Comparison of ENCODE assay signal across 25 mouse cellular contexts in the genomic region with DNA sequence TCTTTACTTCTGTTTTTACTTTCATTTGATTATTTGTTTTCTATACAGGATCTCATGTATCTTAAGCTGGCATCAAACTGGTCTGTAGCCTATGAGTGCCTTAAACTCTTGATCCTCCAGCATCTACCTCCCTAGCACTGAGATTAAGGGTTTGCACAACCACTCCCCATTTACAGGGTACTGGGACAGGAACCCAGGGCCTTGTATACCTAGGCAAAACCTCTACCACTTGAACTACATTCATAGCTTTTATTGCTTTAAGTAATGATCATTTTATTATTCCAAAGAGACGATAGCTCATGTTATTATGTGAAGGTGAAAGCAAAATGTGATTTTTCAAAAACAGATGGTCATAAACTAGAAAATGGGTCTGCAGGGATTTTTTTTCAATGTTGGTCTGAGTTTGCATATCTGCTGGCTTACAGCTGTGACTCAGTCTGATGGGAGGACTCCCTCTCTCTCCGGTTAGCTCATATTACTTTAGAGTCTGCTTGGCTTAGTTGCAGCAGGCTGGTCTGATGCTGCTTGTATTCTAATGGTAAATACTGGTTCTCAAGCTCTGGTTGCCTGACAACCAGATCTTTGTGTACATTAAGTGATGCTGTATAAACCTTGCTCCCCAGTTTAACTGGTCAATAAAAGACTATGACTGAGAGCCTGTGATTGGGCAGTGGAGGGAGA.
DNase-seq lines count a peak whose midpoint lies in the region; ATAC-seq and TF ChIP-seq lines count a peak whose summit lies in the region.
"Had no signal": no experiment of that assay in that cellular context is flagged by ENCODE, and none has a peak within 500 bp of the region (broad histone marks: within the 10 kb centered on the region; RNA-seq: fewer than 3 reads in every experiment).

No protein-coding gene starts in this region.

- TF ChIP-seq POLR2A in limb, embryonic 14.5 days (IDR thresholded peaks at IDR 0.05; ENCODE audit: borderline replicate concordance, extremely low read depth, insufficient read depth, insufficient read length) = no peak

- no peaks in the 10 kb centered on the region for H3K4me1 ChIP-seq in limb, embryonic 14.5 days (ENCODE audit: control insufficient read depth, insufficient read depth, low read length)
- H3K4me1 ChIP-seq: embryonic facial prominence, embryonic 12.5 days; embryonic facial prominence, embryonic 15.5 days; hindbrain, embryonic 12.5 days; hindbrain, embryonic 15.5 days had no signal

- WGBS in limb, embryonic 14.5 days = 25% methylated on average over 2 of the region's 2 CpGs

- H3K27ac ChIP-seq in left cerebral cortex, adult 2 months = peak overlapping the region; percentile 12
- H3K27ac ChIP-seq in limb, embryonic 14.5 days (replicated peaks; ENCODE audit: low read depth, low read length) = no peak overlapping the region
- H3K27ac ChIP-seq: embryonic facial prominence, embryonic 12.5 days; embryonic facial prominence, embryonic 15.5 days; gastrocnemius, adult 2 months; hindbrain, embryonic 12.5 days; hindbrain, embryonic 15.5 days had no signal

- H3K27me3 ChIP-seq in limb, embryonic 14.5 days (ENCODE audit: control insufficient read depth, insufficient read depth, low read length) = no peaks in the 10 kb centered on the region
- H3K27me3 ChIP-seq: CH12.LX; embryonic facial prominence, embryonic 12.5 days; embryonic facial prominence, embryonic 15.5 days; hindbrain, embryonic 12.5 days; hindbrain, embryonic 15.5 days; Patski had no signal

- H3K4me2 ChIP-seq in limb, embryonic 14.5 days (replicated peaks; ENCODE audit: low read depth, low read length, severe bottlenecking) = no peak overlapping the region
- H3K4me2 ChIP-seq: embryonic facial prominence, embryonic 12.5 days; embryonic facial prominence, embryonic 15.5 days; heart, embryonic 11.5 days; hindbrain, embryonic 12.5 days; hindbrain, embryonic 15.5 days had no signal

- no peaks in the 10 kb centered on the region for H3K9me3 ChIP-seq in limb, embryonic 14.5 days (ENCODE audit: control insufficient read depth, low read length)
- H3K9me3 ChIP-seq: embryonic facial prominence, embryonic 12.5 days; embryonic facial prominence, embryonic 15.5 days; hindbrain, embryonic 15.5 days had no signal

- no peak overlapping the region for H3K4me3 ChIP-seq in left cerebral cortex, adult 2 months
- no peak overlapping the region for H3K4me3 ChIP-seq in limb, embryonic 14.5 days (replicated peaks; ENCODE audit: low read length)
- H3K4me3 ChIP-seq: embryonic facial prominence, embryonic 12.5 days; embryonic facial prominence, embryonic 15.5 days; gastrocnemius, adult 2 months; hindbrain, embryonic 12.5 days; hindbrain, embryonic 15.5 days had no signal

- no peaks in the 10 kb centered on the region for H3K36me3 ChIP-seq in limb, embryonic 14.5 days (ENCODE audit: control insufficient read depth, insufficient read depth, low read length)
- H3K36me3 ChIP-seq: embryonic facial prominence, embryonic 12.5 days; embryonic facial prominence, embryonic 15.5 days; G1E; hindbrain, embryonic 12.5 days; hindbrain, embryonic 15.5 days had no signal

- TF ChIP-seq CTCF in left cerebral cortex, adult 2 months (IDR thresholded peaks at IDR 0.05) = no peak

- DNase-seq in left cerebral cortex, adult 2 months (ENCODE audit: extremely low spot score in 1 of 2, low spot score in 2 of 2) = no peak
- no peak for DNase-seq in left cerebral cortex, postnatal 36 days (ENCODE audit: low spot score in 2 of 2)
- peak; percentile 17 for DNase-seq in forelimb bud, embryonic 11.5 days (ENCODE audit: low read depth, low spot score)
- DNase-seq in limb, embryonic 14.5 days (ENCODE audit: low spot score) = peak; percentile 48
- DNase-seq in thymus, postnatal 4 days = no peak
- no peak for DNase-seq in yolk sac, embryonic 10.5 days (ENCODE audit: low spot score)
- DNase-seq: adrenal gland, postnatal 10 days; adrenal gland, postnatal 36 days; B cell, adult 2 months; cerebellum, adult 11 months; cerebellum, adult 2 months; cerebellum, adult 9-11 months; cerebellum, postnatal 25 days; gastrocnemius, adult 2 months; gastrocnemius, postnatal 14 days; heart, adult 11 months had no signal

- intact Hi-C loops in left cerebral cortex, adult 2 months (cut with DNase I) = loop anchor here (2.0 kb wide), 1 partner anchor 340 kb away; no protein-coding TSS in a partner anchor
- intact Hi-C loops in left cerebral cortex, postnatal 36 days (cut with DNase I) = no loop called here

- ATAC-seq in limb, embryonic 14.5 days (ENCODE audit: low FRiP score, low read depth) = peak; percentile 92
- ATAC-seq: forebrain, embryonic 14.5 days; Patski had no signal

- no peak overlapping the region for H3K9ac ChIP-seq in limb, embryonic 14.5 days (ENCODE audit: low read depth, low read length, severe bottlenecking)
- H3K9ac ChIP-seq: embryonic facial prominence, embryonic 12.5 days; embryonic facial prominence, embryonic 15.5 days; hindbrain, embryonic 12.5 days; hindbrain, embryonic 15.5 days had no signal

Comparison
In these comparisons a context has a peak if more than half of its experiments do, and no peak if none do; other contexts are left out.
1. DNase-seq: peak in forelimb bud, embryonic 11.5 days (single experiment) and limb, embryonic 14.5 days (single experiment); none in left cerebral cortex, adult 2 months (0 of 2), left cerebral cortex, postnatal 36 days (0 of 2), thymus, postnatal 4 days (single experiment) and yolk sac, embryonic 10.5 days (single experiment).